Mouse (Mus musculus) heart, embryonic 11.5 days (tissue): Measurements from ENCODE around the gene Ica1. TPM values are rescaled to one million over a fixed set of nuclear protein-coding genes. Genes with fewer than 3 reads are reported as not detected.

Experiments
- ATAC-seq: fragments of 200-750 bp; cut with Nextera tagmentation; replicated peaks from 2 replicates; pipeline ENCODE4 v1.8.0; 2017; ENCODE audit warnings: moderate library complexity; ENCODE audit not compliant: insufficient number of reproducible peaks, low FRiP score, low TSS enrichment
- H3K27ac ChIP-seq: fragments of 300-500 bp; sonication (generic); 2 replicates; pipeline ENCODE4 v1.5.1; 2014; ENCODE audit warnings: mild to moderate bottlenecking, low read depth, low read length
- H3K27me3 ChIP-seq: fragments of 300-500 bp; sonication (generic); 2 replicates; pipeline ENCODE4 v1.6.1; 2014; ENCODE audit warnings: mild to moderate bottlenecking, low read length, mixed read lengths; ENCODE audit not compliant: control insufficient read depth, insufficient read depth
- H3K36me3 ChIP-seq: fragments of 300-500 bp; sonication (generic); 2 replicates; pipeline ENCODE4 v1.6.1; 2014; ENCODE audit warnings: mild to moderate bottlenecking, low read length, moderate library complexity, mixed read lengths; ENCODE audit not compliant: control insufficient read depth, insufficient read depth
- H3K4me1 ChIP-seq: fragments of 300-500 bp; sonication (generic); 2 replicates; pipeline ENCODE4 v1.6.1; 2014; ENCODE audit warnings: low read length; ENCODE audit not compliant: control insufficient read depth, insufficient read depth
- H3K4me2 ChIP-seq: fragments of 300-500 bp; sonication (generic); 2 replicates; pipeline ENCODE4 v1.6.1; 2014; ENCODE audit warnings: mild to moderate bottlenecking, moderate library complexity
- H3K4me3 ChIP-seq: fragments of 300-500 bp; sonication (generic); 2 replicates; pipeline ENCODE4 v1.5.1; 2014; ENCODE audit warnings: low read depth, low read length
- H3K9ac ChIP-seq: fragments of 300-500 bp; sonication (generic); 2 replicates; pipeline ENCODE4 v1.6.1; 2014; ENCODE audit warnings: mild to moderate bottlenecking, low read depth, low read length, moderate library complexity
- H3K9me3 ChIP-seq: fragments of 300-500 bp; sonication (generic); replicated peaks from 2 replicates; pipeline ENCODE4 v1.6.1; 2016; ENCODE audit warnings: low read length; ENCODE audit not compliant: control insufficient read depth
- WGBS: fragments of 180-500 bp; shearing (Covaris S2); extraction: QIAGEN DNeasy Blood & Tissue Kit; methylation state at CpG from one replicate; pipeline ENCODE4 v1.1.7; 2014; ENCODE audit not compliant: insufficient replicate concordance; 5-methylcytosine and 5-hydroxymethylcytosine counted together
- polyA plus RNA-seq: library from polyadenylated mRNA; unstranded; fragments of >200 nt; fragmentation: Nextera tagmentation; extraction: Ambion mirVana; gene quantifications from 2 replicates; pipeline ENCODE4 v1.2.1, GENCODE M21; 2014

The Ica1 gene
- polyA plus RNA-seq, 1 experiment from 2014 or later: 36.9 TPM

DNA sequence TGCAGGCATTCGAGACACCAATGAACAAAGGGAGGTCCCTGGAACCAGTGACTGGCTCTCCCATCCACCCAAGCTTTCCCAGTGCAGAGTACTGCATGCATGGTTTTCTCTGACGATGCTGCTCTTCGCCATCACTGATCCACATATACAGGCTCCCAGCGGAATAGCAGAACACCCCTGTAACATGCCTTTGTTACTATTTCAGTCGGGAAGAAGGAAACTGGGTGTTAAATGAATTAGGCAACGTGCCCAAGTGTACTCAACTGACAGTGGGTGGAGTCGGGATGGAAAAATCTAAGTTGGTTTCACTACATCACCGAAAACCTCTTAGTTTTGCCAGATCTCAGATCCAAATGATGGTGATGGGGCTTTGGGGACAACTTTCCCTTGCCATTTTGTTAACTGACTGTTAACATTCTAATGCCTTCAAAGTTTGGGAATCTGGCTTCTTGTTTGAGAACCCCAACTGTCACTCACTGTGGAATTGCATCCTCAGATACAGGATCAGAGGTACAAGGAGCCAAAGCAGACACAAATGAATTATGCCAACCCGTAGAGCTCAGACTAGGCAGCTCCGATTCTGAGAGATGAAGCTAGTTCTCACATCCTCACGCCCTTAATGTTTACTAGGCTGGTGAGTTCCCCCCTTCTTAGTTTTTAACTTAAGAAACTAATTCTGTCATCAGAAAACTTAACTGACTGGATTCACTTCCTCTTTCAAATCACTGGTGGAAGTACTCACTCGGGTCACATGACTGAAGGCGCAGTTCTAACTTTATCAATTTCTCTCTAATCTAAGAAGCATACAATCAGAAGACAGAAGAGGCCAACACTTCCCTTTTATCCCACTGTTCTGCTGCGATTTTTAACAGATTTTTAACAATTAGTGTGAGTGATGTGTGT lies 91.4 kb downstream of the Ica1 start:
- H3K27me3 ChIP-seq: no peaks in the 10 kb centered on the region
- H3K27ac ChIP-seq: no peak overlapping the region
- no peak overlapping the region for H3K4me3 ChIP-seq
- no peaks in the 10 kb centered on the region for H3K4me1 ChIP-seq
- H3K4me2 ChIP-seq: no peak overlapping the region
- 79% methylated on average over 14 of the region's 14 CpGs for WGBS
- no peak overlapping the region for H3K9ac ChIP-seq
- H3K9me3 ChIP-seq: no peaks in the 10 kb centered on the region
- H3K36me3 ChIP-seq: no peaks in the 10 kb centered on the region
- no peak for ATAC-seq

DNA sequence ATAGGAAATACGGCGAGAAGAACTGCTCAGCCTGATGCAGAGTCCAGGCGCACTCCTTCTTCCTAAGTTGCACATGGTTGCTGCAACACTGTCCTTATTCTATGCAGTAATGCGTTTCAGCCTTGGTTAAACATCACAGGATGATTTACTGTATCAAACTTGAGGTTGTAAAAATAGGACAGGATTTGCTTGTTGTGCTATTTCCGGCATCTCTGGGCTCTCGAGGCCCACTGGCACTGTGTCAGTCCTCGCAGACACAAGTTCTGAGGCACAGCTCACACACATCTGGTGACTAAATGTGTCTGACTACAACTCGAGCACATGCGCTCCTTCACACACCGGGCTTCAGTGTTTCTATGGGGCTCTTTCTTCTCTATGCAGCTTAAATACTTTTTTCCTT lies 94.9 kb downstream of the Ica1 start:
- H3K4me1 ChIP-seq: no peaks in the 10 kb centered on the region
- no peak for ATAC-seq
- no peak overlapping the region for H3K27ac ChIP-seq
- H3K4me3 ChIP-seq: no peak overlapping the region
- 74% methylated on average over 10 of the region's 10 CpGs for WGBS
- H3K4me2 ChIP-seq: no peak overlapping the region
- no peaks in the 10 kb centered on the region for H3K36me3 ChIP-seq
- H3K9ac ChIP-seq: no peak overlapping the region
- no peaks in the 10 kb centered on the region for H3K9me3 ChIP-seq
- no peaks in the 10 kb centered on the region for H3K27me3 ChIP-seq

DNA sequence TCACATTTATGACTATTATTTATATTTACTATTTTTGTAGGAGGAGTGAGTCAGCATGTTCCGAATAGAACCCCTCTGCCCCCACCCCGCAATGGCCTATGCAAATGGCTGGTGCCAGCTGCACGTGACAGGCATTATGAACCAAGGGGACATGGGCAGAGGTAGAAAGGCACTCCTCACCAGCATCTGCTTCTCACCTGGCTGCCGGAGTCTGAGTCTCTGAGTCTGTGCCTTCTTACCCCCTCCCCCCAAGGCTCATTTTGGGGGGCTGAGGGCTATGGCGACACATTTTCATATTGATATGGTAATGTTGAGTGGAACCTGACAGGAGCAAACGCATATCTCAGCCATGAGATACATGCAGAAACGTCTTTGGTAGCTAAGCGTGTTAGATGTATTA lies 97.4 kb downstream of the Ica1 start:
- H3K4me1 ChIP-seq: no peaks in the 10 kb centered on the region
- 83% methylated on average over 8 of the region's 8 CpGs for WGBS
- ATAC-seq: no peak

DNA sequence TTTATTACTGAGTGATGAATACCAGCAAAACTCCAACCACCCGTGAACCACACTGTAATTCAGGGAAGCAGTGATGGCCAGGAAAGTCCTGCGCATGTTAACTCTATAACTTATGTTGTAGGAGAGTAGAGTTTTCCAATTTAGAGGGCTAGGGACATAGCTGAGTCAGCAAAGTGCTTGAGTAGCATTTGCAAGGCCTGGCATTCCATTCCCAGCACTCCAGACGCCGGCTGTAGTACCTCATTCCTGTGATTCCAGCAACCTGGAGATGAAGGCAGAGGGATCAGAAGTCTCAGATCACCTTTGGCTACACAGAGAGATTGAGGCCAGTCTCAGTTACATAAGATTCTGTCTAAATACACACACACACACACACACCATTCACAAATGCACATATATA lies 105.3 kb downstream of the Ica1 start:
- Histone ChIP-seq H3K4me2 (no peak overlapping the region), H3K27ac (no peak overlapping the region), H3K4me3 (no peak overlapping the region), H3K9me3 (no peaks in the 10 kb centered on the region), H3K9ac (no peak overlapping the region), H3K4me1 (no peaks in the 10 kb centered on the region), H3K36me3 (no peaks in the 10 kb centered on the region), H3K27me3 (no peaks in the 10 kb centered on the region)
- WGBS: 84% methylated on average over 4 of the region's 4 CpGs
- no peak for ATAC-seq

More for the DNA sequence above, 97.4 kb downstream of the Ica1 start:
- Histone ChIP-seq H3K27ac (no peak overlapping the region), H3K36me3 (no peaks in the 10 kb centered on the region), H3K27me3 (no peaks in the 10 kb centered on the region), H3K9me3 (no peaks in the 10 kb centered on the region), H3K4me2 (no peak overlapping the region), H3K4me3 (no peak overlapping the region), H3K9ac (no peak overlapping the region)

DNA sequence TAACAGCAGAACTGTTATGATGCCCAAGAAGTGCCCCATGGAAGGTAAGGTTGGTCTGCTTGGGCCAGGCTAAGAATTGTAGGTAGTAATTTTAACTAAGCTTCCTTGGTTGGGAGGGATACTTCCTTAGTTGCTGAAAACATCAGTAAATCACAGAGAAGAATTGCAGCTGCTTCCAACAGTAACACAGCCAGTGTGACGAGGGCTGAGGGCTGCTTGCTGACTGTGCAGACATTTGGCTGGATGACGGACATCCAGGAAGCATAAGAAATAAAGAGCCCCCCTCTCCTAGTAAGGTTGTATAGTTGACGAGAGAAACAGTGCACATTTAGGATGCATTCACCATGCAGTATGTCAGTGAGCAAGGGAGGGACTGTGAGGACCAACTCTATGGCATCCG lies 108.9 kb downstream of the Ica1 start:
- Histone ChIP-seq H3K27me3 (no peaks in the 10 kb centered on the region), H3K9ac (no peak overlapping the region), H3K4me3 (no peak overlapping the region), H3K9me3 (no peaks in the 10 kb centered on the region), H3K27ac (no peak overlapping the region), H3K36me3 (0 out of 2 replicates have a peak, but pooled peaks cover 2% of the 10 kb centered on the region), H3K4me2 (no peak overlapping the region), H3K4me1 (no peaks in the 10 kb centered on the region)
- no peak for ATAC-seq
- WGBS: 78% methylated on average over 4 of the region's 4 CpGs

DNA sequence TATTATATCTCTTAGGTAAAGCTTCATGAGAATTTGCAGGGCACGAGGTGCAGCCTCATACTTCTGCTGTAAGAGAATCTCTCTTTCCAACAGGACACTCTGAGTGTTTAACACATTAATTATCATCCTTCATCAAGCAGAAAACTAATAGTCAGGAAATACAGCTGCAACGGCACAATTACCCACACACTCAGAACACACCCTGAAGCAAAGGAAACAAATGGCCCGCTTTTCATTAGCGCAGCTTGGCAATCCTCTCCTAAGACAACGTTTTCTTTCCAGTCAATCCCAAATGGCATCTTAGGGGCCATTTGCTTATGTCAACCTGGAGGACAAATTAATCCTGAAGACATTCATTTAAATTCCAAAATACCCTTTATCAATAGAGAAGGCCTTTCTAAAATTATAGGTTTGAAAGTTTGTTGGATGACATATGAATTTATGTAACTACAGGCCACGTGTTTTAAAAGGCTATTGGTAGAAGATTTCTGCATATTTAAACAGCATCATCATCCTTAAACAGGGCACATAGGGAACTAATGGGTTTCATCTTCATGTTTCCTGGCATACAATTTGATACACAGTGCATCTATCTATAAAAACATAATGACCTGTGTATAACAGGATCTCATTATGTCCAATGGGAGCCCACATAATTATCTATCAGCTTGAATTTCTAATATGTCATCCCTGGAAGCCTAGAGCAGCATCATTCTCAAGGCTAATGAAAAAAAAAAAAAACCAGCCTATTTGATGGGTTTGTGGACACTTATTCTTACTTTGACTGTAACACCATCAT lies 110.1 kb downstream of the Ica1 start:
- no peak overlapping the region for H3K4me2 ChIP-seq
- H3K27me3 ChIP-seq: no peaks in the 10 kb centered on the region
- H3K27ac ChIP-seq: no peak overlapping the region
- no peak for ATAC-seq
- 62% methylated on average over 6 of the region's 6 CpGs for WGBS
- 0 out of 2 replicates have a peak, but pooled peaks cover 2% of the 10 kb centered on the region for H3K36me3 ChIP-seq
- no peaks in the 10 kb centered on the region for H3K9me3 ChIP-seq
- H3K4me3 ChIP-seq: no peak overlapping the region
- no peak overlapping the region for H3K9ac ChIP-seq
- H3K4me1 ChIP-seq: no peaks in the 10 kb centered on the region

DNA sequence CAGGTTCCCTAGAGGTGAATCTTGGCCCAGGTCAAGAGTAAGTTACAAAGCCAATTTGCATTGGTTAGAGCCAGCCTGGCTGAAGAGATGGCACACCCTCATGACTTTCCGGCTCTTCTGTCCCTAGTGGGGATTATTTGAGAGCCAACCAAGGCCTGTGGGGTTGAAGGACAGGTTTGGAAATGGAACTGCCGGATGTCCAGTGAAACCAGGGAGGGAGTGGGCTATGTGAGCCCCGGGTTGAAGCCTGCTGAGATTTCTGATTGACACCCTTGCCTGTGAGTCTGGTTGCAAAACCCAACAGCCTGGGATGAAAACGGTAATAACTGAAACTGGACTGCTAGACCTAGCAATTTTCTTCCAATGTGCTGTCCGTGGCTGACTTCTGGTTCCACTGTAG lies 112.5 kb downstream of the Ica1 start:
- WGBS: 83% methylated on average over 5 of the region's 5 CpGs
- no peak for ATAC-seq

DNA sequence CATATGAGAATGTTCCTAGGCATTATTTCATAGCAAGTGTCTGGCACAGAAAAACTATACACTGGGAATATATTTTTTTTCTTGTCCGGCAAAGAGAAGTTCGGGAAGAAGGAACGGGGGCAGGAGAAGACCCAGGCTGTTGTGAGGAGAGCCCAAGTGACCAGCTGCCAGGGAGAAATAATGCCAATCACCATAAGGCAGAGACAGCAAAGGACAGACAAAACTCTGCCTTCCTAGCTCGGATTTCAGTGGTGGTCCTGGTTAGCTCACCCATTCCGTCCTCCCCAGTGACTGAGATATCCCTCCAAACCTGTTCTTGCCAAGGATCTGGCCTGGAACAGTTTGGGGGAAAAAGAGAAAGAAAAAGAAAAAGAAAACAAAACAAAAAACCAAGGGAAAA lies 113.3 kb downstream of the Ica1 start:
- Histone ChIP-seq H3K4me3 (no peak overlapping the region), H3K27me3 (no peaks in the 10 kb centered on the region), H3K27ac (no peak overlapping the region), H3K9me3 (no peaks in the 10 kb centered on the region), H3K4me2 (no peak overlapping the region), H3K9ac (no peak overlapping the region), H3K4me1 (no peaks in the 10 kb centered on the region), H3K36me3 (0 out of 2 replicates have a peak, but pooled peaks cover 2% of the 10 kb centered on the region)
- WGBS: 80% methylated on average over 5 of the region's 5 CpGs
- no peak for ATAC-seq

More for the DNA sequence above, 112.5 kb downstream of the Ica1 start:
- H3K4me3 ChIP-seq: no peak overlapping the region
- H3K9ac ChIP-seq: no peak overlapping the region
- no peak overlapping the region for H3K4me2 ChIP-seq
- no peak overlapping the region for H3K27ac ChIP-seq
- 0 out of 2 replicates have a peak, but pooled peaks cover 2% of the 10 kb centered on the region for H3K36me3 ChIP-seq
- no peaks in the 10 kb centered on the region for H3K9me3 ChIP-seq
- no peaks in the 10 kb centered on the region for H3K27me3 ChIP-seq
- no peaks in the 10 kb centered on the region for H3K4me1 ChIP-seq
